Mouse (Mus musculus) A20 (cell line): Measurements from ENCODE around the gene Hacd2.

Experiments
- DNase-seq: peaks from one replicate; pipeline ENCODE4 v3.0.0-alpha.2; 2011; ENCODE audit warnings: low read depth, low spot score

Gene Hacd2

DNA sequence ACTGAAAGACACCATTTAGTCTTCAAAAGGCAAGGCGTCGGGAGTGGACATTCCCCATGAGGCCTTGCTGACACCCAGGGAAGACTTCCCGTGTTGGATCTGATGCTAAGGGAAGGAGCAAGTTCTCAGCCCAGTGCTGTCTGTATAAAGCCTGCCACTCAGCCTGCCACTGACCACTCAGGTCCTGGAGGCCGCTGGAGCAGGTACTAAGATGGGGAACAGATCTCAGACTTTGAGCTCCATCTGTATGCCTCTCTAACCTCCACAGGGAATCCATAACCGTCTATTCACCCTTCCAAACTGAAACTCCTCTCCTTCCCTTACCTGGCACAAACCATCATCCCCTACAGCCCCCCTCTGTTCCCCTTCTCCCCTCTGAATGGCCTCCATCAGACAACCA, 91.3 kb downstream of the Hacd2 start:
- DNase-seq, result no peak

DNA sequence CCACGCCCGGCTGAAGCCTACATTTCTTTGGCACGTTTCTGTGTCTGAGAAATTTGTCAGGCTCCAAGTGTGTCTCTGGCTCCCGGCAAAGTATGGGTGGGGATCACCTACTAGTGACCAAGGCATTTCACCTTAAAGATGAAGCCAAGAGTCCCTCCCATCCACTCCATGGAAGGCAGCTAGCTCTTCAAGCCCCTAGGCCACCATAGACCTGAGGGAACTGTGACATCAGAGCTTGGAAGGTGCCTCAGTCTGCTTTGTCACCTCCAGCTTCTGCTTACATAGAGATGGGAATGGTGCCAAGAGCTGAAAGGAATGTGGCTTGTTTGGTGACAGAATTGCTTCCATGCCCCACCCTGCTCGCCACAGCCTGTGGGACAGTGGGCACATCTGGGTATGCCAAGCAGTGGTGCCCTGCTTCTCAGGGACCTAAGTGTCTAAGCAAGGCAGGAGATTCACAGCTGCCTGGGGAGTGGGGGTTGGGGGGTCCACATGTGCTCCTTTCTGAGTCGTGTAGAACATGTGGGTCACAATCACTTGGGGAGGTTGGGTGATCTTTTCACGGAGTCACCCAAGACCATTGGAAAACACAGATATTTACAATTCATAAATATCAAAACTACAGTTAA, 94.2 kb downstream of the Hacd2 start:
- DNase-seq, result no peak

DNA sequence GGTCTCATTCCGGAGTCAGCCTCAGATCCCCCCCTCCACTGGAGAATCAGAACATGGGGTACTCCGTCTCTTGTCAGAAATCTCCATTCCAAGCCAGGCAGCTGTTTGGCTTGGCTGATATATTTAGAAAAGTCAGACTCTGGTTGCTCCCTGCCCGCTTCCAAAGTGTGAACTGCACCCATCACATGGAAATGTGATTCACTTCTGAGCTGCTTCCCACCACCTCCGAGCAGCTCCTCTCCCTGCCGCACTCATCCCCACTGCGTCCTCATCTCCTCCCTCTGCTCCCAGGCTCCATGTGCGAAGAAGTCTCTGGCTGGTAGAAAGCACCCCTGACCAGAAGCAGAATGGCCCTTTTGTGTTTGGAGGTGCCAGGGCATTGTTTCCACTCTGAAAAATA, 95.2 kb downstream of the Hacd2 start:
- DNase-seq, result no peak

DNA sequence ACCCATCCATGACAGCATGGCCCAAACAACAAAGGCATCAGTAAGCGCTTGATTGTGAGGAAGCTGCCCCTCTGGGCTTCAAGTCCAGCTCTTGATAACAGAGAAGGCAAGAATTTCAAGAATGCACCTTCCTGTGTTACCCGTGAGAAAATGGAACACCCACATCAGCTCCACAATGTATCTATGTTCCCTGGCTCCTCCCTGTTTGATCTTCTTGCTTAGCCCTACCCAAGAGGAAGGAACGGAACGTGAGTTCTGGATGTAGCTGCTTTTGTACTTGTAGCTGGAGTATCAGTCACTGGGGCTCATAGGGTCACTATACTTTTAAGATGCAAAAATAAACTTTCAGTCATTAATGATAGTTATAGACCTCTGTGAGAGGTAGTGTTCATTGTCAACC, 98.4 kb downstream of the Hacd2 start:
- DNase-seq, result no peak

DNA sequence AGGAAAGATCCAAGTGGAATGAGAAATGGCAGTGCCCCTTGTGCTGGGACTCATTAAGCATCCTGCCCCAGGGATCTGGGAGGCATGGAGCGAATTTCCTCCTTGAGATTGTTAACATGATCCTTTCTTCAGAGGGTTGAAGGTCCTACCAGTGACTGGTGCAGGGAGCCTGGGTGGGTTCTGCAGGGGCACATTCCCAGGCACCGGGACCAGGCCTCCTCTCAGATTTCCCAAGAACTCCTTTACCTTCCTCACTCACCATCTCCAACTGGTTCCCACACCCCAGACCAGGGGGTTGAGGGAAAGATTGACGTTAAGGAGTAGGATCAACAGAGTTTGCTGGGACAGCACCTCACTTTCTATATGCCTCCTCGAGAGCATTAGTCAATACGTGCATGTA, 105.0 kb downstream of the Hacd2 start:
- no peak for DNase-seq

DNA sequence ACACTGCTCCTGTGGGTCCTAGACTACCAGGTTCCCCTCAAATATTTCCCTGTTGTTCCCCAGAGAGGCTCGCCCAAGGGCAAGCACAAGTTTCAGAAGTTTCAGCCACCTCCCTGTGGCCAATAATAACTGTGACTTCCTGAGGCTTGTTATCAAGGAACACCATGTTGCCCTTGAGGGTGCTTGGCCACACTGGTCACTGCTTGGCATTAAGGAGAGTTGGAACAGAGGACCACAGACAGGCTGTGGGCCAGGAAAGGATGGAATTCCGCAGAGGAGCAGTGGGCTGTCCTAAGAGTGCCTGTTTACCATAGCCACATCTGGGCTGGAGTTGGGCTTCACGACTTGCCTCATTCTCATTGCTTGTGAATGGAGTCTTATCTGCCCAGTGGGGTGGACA, 107.9 kb downstream of the Hacd2 start:
- DNase-seq, result no peak

DNA sequence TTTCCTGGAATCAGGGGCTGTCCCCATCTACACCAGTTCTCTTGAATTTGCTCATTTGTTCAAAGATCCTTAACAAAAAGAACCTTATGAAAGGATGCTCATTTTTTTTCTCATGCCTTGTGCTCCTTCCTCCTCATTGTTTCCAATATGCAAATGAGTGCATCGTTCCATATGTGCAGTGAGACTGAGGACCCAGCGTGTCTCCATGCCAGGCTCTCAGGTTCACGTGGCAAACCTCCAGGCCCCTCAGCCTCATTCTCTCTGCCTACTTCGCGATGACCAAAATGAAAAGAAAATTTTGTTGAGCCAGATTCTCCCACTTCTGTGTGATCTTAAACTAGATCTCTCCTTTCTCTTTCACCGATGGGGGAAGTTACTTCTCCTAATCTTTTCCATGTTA, 117.2 kb downstream of the Hacd2 start:
- DNase-seq, result no peak

DNA sequence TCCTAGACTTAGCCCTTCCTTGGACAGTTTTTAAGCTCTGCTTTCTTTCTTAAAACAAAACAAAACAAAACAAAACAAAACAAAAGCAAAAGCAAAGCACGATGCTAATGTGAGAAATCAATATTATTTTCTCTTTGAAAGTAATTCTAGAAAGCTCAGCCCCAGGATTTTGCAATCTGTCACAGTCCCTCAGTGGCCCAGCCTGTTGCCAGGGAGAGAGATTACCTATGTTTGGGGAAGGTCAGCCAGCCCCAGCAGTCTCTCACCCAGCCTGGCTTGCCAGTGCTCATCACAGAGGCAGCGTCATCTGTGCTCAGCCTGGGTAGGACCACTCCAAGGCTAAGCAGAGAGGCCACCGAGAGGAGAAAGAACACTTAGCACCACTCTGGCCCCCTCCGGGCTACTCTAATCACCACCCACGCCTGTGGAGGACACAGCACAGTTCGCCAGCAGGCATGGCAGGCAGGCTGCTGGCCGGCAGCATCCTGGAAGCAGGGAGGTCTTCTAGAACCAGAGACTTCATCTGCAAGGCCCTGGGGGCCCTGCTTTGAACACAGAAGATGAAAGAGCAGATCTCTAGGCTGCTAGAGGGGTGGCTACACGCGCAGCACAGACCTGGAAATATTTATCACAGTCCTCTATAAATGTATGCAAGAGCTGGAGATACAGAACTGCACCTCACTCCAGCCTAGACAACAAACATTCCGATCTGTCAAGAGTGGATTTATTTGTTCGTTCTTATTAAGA, 117.8 kb downstream of the Hacd2 start:
- DNase-seq, result no peak

DNA sequence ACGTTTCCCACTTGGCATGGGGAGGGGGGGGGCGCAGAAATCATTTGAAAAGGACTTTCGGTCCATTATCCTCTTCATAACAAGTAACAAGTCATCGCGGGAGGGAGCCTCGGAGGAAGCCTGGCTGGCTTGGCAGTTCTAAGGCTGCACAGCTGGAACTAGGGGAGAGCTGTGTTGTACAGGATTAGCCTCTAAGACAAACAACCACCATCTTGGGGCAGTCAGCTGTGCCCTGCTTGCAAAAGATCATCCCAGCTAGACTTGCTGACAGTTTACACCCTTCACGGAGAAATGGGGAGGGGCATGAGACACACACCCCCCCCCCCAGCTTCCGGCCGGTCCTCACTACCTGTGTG, 118.4 kb downstream of the Hacd2 start:
- DNase-seq, result no peak

DNA sequence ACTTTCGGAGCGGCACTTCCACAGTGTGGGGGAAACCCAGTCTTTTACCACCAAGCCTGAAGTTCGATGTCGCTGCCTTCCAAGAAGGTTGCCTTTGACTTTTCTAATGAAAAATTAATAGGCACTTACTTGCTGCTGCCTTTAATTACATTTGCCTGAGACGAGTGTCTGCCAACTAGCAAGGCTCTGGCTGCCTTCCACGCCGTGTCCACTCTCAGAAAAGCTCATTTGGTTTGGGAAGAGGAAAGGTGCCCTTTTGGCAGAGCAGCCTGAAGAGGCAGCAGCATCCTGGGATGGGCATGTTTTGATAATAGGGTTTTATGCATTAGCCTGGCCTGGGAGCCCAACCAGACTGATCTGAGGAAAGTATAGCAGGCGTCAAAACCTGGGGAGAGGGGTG, 119.6 kb downstream of the Hacd2 start:
- DNase-seq, result no peak

DNA sequence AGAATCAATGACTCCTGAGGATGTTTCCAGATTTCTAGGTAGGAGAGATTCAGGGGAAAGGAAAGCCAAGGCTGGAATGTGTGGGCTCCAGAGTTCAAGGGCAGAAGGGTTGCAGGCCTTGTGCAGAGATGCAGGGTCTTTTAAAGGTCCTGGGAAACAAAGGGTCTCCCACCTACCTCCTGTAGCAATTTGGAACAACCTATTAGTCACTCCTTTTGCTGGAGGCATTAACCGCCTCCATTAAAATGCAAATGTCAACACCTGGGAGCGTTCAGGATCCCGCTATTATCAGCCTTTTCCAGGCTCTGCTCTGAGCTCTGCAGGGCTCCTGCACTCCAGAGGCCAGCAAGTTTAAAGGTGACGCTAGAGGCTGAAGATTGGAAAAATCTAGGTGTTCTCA, 123.9 kb downstream of the Hacd2 start:
- no peak for DNase-seq

DNA sequence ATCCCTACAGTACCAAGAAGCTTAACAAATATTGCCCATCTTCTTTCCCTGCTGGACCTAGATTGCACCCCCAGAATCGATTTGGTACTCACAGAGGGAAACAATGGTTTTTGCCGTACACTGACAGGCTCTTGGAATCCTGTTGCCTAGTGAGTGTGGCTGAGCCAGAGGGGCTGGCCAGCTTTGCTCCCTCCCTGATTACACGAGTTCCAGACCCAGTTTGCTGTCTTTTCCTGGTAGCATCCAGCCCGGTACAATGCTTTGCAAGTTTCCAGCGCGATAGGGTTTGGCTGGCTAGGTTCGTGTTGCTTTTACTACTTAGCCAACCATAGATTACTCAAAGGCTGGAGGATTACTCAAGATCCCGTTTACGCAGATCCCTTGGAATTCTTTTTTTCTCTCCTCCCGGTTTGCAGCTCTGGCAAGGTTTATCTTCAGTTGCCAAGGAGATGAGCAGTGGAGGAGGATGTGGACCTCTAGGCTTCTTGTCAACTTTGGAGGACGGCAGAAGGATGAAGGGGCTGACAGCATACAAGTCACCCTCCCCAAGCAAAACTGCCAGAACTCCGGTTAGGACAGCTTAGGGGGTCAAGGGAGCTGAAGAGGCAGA, 131.0 kb downstream of the Hacd2 start:
- DNase-seq, result no peak

DNA sequence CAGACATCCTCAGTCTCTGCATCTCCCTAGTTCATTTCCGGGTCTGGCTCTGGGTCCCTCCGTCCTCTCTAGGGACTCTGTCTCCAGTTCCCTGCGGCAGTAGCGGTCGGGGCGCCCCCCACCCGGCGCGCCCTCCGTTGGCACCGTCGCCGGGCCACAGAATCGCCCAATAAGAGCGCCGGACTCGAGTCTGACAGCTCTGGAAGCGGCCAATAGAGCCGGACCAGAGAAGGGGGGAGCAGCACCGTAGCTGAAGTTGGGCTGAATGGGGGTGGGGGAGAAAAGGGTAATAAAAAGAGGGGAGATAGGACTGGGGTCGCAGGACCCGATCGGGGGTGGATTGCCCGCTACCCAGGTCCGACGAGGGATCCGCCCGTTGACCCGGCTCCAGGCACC, 132.0 kb downstream of the Hacd2 start:
- no peak for DNase-seq

DNA sequence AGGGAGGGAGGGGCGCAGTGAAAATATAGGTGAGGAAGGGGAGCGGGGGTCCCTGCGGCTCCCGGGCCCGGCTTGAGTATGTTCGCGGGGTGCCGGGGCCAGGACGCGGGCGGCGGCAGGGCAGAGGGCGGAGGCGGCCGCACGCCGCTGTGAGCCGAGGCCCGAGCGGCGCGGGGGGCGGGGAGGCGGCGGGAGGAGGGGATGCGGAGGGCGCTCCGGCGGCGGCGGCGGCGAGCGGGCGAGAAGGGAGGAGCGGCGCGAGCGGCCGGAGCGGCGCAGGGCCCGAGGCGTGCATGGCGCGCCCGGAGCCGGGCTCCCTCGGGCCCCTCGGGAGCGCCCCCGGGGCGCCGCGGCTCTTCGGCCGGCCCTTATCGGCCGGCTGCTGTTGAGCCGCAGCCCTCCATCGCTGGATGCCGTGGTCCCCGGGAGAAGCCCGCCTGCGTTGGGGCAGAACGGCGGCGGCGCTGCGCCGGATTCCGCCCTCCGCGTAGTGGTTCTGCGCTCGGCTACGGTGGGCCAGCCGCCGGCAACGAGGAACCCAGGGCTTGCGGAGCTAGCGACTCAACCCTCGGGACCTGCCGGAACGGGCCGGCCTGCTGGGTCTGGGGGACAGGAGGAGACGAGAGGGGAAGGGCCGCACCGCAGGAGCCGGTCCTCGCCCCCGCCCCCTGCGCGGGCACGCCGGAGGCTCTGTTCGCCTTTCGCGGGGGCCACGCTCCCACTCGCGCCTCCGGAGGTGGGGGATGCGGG, 132.6 kb downstream of the Hacd2 start, which contains the start of gene Adcy5:
Gene Adcy5 (plus strand): TSS at position 237 of the 750 bp plus-strand sequence.
- no peak for DNase-seq

DNA sequence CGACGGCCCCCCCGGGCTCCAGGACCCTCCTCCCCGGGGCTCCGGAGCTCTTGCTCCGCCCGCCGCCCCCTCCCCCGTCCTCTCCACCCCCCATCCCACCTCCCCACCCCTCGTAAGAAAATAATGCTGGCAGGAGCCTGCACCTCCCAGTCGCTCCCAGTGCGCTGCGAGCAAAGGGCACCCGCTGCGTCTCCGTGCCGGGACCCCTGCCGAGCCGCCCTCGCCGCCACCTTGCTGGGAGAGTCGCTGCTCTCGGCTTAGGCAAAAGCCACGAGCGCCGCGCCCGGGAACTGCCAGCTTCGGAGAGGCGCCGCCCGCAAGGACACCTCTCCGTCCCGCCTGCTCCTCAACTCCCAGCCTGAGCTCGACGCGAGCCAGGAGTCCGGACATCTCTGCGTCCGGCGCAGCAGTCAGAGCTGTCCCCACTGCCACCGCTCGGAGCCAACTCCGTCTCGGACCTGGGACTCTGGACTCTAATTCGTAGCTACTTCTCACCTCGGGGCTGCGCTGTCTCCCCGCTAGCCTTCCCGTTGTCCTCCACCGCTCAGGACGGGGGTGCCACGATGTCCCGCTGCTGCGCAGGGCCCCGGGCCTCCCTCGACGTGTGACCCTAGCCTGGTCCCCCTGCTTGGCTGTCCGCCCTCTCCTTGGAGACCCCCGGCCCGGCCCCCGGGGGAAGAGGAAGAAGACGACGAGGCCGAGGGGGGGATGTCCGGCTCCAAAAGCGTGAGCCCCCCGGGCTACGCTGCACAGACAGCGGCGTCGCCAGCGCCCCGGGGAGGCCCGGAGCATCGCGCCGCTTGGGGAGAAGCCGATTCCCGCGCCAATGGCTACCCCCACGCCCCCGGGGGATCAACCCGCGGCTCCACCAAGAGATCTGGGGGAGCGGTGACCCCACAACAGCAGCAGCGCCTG, 133.4 kb downstream of the Hacd2 start:
- no peak for DNase-seq

DNA sequence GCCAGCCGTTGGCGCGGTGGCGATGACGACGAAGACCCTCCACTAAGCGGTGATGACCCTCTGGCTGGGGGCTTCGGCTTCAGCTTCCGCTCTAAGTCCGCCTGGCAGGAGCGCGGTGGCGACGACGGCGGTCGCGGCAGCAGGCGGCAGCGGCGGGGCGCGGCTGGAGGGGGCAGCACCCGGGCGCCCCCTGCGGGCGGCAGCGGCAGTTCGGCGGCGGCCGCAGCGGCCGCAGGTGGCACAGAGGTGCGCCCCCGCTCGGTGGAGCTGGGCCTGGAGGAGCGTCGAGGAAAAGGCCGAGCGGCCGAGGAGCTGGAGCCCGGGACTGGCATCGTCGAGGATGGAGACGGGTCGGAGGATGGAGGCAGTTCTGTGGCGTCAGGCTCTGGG, 134.1 kb downstream of the Hacd2 start:
- no peak for DNase-seq

DNA sequence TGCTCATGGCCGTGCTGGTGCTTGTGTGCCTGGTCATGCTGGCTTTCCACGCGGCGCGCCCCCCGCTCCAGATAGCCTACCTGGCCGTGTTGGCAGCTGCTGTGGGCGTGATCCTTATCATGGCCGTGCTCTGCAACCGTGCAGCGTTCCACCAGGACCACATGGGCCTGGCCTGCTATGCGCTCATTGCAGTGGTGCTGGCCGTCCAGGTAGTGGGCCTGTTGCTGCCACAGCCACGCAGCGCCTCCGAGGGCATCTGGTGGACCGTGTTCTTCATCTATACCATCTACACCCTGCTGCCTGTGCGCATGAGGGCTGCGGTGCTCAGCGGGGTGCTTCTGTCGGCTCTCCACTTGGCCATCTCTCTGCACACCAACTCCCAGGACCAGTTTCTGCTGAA, 134.6 kb downstream of the Hacd2 start:
- no peak for DNase-seq
